Mouse (Mus musculus) c-Kit-negative CD71-positive TER-119-positive erythroid progenitor cells, embryonic 14.5 days (primary cell): ENCODE results near the gene Otud7a.

Experiments
- DNase-seq: peaks from one replicate; pipeline ENCODE4 v3.0.0-alpha.2; 2013; ENCODE audit warnings: low read depth, low spot score

The Otud7a gene

DNA sequence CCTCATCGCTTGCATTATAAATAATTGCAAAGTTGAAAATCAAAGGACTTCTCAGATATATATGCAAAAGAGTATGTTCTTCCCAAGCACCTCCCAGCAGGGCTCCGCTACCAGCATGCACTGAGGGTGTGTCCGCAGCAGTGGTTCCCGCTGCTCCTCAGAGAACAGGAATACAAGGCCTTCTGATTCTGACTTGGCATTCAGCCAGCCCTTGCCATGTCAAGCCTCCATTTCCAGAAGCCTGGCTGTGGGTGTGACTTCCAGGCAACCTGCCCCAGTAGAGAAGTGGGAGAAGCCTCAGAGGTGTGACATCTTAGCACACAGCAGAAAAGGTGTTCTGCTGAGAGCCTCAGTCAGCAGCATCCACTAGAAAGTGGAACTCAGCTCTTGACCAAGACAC is 253.4 kb downstream of the Otud7a start:
- DNase-seq, result no peak

DNA sequence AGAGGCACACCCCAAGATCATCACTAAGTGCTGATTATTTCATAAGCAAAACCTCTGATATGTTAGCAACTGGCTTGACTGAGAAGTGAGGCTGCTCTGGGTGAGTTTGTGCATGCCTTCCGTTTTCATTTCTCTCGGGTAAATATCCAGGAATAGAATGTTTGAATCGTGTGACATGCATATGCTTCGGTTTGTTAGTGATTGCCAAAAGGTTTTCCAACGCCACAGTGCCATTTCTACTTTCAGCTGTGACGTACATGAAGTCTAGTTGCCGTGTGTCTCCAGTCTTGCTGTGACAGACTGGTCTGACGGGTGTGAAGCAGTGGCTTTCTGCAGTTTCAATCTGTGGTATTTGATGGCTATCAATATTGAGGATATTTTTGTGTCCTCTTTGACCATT is 273.4 kb downstream of the Otud7a start:
- DNase-seq, result no peak

DNA sequence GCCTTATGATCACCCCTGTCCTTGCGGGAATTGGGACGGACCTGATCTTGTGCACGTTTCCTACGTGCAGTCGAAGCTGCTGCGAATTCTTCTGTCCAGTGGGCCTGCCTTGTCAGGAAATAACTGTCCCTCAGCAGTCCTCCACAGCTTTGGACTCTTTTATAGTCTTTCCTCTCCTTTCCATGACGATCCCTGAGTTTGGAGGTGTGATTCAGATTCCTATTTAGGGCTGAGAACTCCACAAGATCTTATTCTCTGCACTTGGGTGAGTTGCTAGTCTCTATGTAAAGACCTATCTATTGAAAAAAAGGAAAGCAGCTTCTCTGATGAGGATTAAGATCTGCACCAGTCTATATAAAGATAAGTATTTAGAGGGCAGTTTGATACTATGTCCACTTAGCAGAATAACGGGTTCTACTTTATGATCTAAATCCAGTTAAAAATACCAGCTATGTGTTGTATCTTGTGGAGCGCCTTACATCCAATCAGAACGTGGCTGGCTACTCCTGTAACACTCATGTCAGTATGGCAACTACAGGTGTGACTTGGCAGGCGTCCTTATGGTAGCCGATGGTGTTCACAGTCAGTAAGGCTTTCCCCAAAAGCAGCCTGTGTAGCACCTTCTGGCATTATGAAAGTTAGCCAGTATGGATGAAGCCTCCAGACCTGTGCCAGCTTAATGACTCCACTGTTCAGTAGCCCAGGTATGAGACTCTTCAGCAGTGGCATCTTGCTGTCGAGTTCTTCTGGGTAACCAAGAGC is 274.8 kb downstream of the Otud7a start:
- no peak for DNase-seq

GRCm38 (mm10) chr7:63720682-63721081 is 276.1 kb downstream of the Otud7a start:
- no peak for DNase-seq

GRCm38 (mm10) chr7:63725040-63725729 is 280.6 kb downstream of the Otud7a start:
- DNase-seq, result no peak

DNA sequence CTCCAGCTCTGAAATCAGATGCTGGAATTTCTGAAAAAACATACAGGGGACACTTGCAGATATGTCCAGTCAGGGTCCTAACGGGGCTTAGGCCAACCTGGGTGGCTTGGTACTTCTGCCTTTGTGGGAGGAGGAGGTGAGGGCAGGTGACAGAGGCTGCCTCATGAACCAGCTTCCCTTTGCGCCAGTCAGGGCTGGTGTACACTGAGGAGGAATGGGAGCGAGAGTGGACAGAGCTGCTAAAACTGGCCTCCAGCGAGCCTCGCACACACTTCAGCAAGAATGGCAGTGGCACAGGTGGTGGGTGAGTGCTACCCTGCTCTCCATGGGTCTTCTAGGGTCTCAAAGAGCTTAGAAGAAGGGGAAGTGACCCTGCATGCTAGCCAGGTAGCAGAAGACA is 285.1 kb downstream of the Otud7a start:
- DNase-seq, result no peak

DNA sequence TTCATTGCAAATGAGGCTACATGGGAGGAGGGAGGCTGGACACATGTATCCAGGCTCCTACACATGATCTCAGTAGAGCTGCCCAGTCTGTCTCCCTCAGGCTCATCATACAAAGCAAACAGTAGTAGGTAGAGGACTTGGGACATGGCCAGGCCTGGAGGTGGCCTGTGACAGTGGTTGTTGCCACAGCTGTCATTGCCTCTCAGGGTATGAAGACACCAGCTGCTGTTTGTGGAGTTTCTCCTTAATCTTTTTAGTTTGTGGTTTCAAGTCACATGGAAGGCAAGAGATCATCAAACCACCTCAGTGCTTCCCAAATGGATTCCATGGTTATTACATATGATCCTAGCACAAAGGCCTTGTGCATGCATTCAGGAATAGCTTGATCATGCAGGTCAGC is 285.5 kb downstream of the Otud7a start:
- no peak for DNase-seq

GRCm38 (mm10) chr7:63737725-63738124 is 293.2 kb downstream of the Otud7a start:
- DNase-seq, result no peak

- no peak for DNase-seq
Observed at GRCm38 (mm10) chr7:63738142-63738541, 293.6 kb downstream of the Otud7a start.

- DNase-seq, result no peak
Observed at GRCm38 (mm10) chr7:63743116-63743515, 298.6 kb downstream of the Otud7a start.

- DNase-seq, result peak; percentile 17
Observed at GRCm38 (mm10) chr7:63752081-63752480, 307.5 kb downstream of the Otud7a start.

DNA sequence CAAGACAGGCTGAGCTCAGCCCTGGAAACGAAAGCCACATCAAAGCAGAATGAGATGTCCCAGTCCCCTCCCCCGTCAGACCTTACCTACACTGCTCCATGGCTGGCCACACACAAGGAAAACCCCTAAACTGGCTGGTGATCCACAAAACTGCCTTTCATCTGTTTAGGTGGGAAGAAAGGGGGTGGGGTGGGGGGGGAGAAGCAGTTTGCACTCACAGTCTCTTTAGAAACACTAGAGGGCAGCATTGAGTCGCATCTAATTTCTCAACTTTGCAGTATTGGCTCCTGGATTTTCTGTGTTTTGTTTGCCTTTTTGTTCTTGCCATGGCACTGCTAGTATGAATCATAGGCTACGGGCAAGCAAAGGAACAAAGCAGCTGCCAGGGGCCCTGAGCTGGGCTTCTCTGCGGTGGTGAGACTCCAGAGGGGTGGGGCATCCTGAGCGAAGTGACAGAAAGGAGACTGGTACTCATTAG is 308.8 kb downstream of the Otud7a start:
- DNase-seq, result no peak

DNA sequence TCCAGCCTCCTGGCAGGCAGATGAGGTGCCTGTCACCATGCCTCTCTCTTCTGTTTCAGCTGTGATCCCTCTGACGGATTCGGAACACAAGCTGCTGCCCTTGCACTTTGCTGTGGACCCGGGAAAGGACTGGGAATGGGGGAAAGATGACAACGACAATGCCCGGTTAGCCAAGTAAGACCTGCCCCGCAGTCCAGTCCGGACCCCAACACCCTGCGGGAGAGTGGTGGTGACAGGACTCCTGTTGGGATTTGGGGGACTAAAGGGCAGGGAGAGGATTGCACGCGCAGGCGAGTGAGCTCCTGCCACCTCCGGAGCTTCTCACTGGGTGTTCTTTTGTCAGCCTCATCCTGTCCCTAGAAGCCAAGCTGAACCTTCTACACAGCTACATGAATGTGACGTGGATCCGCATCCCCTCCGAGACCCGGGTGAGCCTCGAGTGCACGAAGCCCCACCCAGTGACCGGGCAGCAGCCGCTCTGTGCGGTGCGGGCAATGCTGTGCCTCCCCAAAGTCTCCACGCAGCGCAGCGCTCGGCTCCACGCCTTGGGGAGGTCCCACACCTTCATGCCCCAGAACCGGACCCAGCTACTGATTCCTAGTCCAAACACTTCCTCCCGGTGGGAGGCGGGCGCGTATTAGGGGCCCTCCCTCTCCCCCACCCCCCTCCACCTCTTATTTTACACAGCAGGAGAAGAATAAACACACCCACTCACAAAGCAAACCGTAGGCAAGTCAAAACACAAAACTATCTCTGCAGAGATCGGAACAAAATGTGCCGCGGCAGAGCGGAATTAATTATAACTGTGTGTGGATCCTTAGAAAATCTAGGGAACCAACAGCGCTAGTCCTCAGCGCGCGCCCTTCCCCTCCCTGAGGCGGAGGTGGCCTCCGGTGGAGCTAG is 310.3 kb downstream of the Otud7a start:
- DNase-seq, result no peak

DNA sequence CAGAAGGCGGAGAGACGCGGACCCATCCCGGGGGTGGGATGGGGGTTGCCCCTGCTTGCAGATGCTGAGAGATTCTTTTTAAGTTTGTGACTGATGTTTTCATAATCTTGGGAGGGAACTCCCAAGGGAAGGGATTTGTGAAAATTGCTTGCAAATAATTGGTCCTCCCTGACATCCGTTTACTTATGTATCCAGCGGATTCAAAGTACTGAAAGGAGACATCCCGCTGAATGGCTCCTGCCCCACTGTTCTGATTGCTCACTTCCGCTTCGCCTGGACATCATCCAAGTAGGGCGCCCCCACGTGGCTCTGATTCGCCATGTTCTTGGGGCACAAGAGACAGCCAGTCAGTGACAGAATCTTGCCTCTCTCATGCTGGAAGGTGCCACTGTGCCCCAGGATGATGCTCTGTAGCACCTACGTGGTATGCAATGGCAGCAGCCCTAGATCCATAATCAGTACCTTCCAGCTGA is 311.0 kb downstream of the Otud7a start:
- DNase-seq, result no peak

GRCm38 (mm10) chr7:63757136-63757677 is 312.7 kb downstream of the Otud7a start:
- DNase-seq, result no peak

DNA sequence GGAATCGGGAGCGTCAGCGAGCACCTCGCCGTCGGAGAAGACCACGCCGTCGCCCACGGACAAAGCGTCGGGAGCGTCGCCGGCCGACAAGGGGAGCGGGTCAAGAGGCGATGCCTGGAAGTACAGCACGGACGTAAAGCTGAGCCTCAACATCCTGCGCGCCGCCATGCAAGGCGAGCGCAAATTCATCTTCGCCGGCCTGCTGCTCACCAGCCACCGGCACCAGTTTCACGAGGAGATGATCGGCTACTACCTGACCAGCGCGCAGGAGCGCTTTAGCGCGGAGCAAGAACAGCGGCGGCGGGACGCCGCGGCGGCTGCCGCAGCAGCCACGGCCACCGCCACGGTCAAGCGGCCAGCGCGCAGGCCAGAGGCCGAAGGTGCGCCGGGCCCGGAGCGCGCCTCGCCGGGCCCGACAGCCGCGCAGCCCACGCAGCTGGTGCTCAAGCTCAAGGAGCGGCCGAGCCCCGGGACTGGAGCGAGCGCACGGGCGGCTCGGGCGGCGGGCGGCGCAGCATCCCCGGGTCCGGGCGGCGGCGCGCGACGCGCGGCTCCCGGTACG is 313.2 kb downstream of the Otud7a start:
- no peak for DNase-seq

GRCm38 (mm10) chr7:63758240-63758826 is 313.8 kb downstream of the Otud7a start:
- no peak for DNase-seq

DNA sequence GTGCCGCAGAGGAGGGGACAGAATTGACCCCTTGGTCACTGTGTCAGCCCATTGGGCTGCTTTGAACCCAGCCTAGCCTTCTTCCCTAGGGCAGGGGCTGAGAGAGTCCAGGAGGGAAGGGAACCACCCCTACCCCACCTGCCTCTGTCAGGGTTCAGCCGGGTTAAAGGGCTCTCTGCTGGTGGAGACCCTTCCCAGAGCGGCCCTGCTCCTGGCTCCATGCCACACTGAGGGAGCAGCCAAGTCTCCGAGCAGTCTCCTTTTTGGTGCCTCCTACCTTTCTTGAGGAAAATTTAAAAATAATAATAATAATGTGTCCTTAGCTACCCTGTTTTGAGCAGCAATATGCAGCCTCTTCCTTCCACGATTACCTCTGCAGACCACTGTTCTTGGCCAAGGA is 315.1 kb downstream of the Otud7a start:
- no peak for DNase-seq

- DNase-seq, result no peak
Observed at GRCm38 (mm10) chr7:63762529-63762928, 318.0 kb downstream of the Otud7a start.

DNA sequence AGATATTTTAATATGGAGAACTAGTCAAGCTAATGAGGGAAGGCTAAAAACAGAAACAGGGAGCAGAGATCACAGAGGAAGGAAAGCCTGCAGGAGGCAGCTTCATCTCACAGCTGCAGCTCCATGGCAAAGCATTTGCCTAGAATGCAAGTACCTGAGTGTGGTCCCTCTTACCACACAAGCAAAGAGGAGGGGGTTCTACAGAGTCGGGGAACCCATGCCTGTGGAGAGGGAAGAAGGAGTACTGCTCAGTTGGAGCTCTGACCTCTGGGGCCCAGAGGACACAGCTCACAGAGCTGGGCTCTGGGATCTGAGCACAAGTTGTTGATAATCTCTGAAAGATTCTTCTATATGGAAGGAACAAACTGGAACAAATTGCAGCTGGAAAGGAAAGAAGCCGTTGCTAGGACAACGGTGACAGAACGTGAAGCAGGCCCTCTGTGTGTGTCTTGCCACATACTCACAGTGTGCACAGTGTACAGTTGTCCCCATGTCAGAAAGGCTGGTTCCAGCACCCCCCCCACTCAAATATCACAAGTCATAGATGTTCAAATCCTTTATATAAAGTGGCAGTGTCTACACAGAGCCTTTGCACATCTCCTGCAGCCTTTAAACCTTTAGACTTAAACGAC is 324.0 kb downstream of the Otud7a start:
- DNase-seq, result no peak
